Mouse (Mus musculus) heart, embryonic 10.5 days (tissue): Measurements from ENCODE around the gene St7. TPM values are rescaled to one million over a fixed set of nuclear protein-coding genes. Genes with fewer than 3 reads are reported as not detected.

ENCODE experiments used
- DNase-seq: peaks from one replicate; pipeline ENCODE4 v3.0.0-alpha.2; 2017; ENCODE audit warnings: low spot score
- H3K27ac ChIP-seq: fragments of 300-500 bp; sonication (generic); 2 replicates; pipeline ENCODE4 v1.5.1; 2016; ENCODE audit warnings: mild to moderate bottlenecking
- H3K27me3 ChIP-seq: fragments of 300-500 bp; sonication (generic); 2 replicates; pipeline ENCODE4 v1.6.1; 2016; ENCODE audit warnings: mild to moderate bottlenecking; ENCODE audit not compliant: poor library complexity, insufficient read depth, severe bottlenecking
- H3K36me3 ChIP-seq: fragments of 300-500 bp; sonication (generic); 2 replicates; pipeline ENCODE4 v1.6.1; 2016; ENCODE audit warnings: mild to moderate bottlenecking, moderate library complexity
- H3K4me1 ChIP-seq: fragments of 300-500 bp; sonication (generic); 2 replicates; pipeline ENCODE4 v1.6.1; 2016; ENCODE audit warnings: mild to moderate bottlenecking
- H3K4me3 ChIP-seq: fragments of 300-500 bp; sonication (generic); 2 replicates; pipeline ENCODE4 v1.5.1; 2016; ENCODE audit warnings: mild to moderate bottlenecking, moderate library complexity
- H3K9me3 ChIP-seq: fragments of 300-500 bp; sonication (generic); 2 replicates; pipeline ENCODE4 v1.6.1; 2016; ENCODE audit warnings: mild to moderate bottlenecking, moderate library complexity
- WGBS: fragments of 180-500 bp; shearing (Covaris S2); methylation state at CpG from one replicate; pipeline ENCODE4 v1.1.7; 2016; 5-methylcytosine and 5-hydroxymethylcytosine counted together
- polyA plus RNA-seq: library from polyadenylated mRNA; unstranded; fragments of >200 nt; fragmentation: Nextera tagmentation; extraction: Ambion mirVana; gene quantifications from 2 replicates; pipeline ENCODE4 v1.2.1, GENCODE M21; 2016

The St7 gene
- polyA plus RNA-seq, 1 experiment from 2014 or later = 24.0 TPM

DNA sequence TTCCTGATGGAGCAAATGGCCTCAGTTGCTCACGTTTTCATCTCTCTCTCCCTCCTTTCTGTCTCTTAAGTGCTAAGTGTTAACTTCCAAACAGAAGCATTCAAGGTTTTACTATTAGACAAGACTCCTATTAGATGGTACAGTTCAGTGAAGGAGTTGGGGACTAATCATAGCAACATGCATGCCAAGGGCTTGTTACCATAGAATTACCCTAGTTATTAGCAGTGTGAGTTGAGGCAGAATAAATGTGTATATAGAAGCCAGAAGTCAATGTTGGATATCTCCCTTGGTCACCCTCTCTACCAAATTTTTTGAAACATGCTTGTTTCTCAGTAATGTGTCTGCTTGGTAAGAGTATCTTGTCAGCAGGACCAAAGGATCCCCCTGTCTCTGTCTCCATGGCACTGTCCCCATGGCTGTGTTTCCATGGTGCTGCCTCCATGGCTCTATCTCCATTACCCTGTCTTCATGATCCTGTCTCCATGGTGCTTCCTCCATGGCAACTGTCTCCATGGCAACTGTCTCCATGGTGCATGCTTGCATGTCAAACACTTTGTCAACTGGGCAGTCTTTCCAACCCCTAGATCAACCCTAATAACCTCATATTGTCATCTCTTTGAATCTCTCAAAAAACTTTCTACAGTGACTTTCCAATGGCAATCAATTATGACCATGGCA, 275.9 kb downstream of the St7 start:
- Histone ChIP-seq H3K27me3 (no peaks in the 10 kb centered on the region), H3K36me3 (no peaks in the 10 kb centered on the region), H3K9me3 (no peaks in the 10 kb centered on the region), H3K27ac (no peak overlapping the region), H3K4me3 (no peak overlapping the region), H3K4me1 (0 out of 2 replicates have a peak, but pooled peaks cover 3% of the 10 kb centered on the region)
- DNase-seq = no peak
- 69% methylated on average over 1 of the region's 1 CpGs for WGBS

DNA sequence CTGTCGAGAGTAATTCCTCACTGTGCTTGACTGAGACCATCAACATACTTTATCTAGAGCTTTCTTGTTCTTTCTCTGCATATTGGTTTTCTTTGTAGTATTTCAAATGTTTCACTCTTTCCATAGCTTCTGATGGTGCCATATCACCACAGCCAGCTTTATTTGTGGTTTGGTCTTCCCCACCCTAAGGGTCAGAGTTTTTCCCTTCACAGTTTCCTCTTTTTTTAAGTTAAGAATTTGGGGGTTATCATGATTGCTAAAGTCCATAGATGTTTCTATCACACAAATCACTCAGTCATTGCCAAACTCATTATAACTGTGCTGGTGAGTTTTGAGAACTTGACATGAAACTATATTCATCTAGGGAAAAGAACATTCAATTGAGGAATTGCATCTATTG, 277.1 kb downstream of the St7 start:
- Histone ChIP-seq H3K4me1 (0 out of 2 replicates have a peak, but pooled peaks cover 3% of the 10 kb centered on the region), H3K27me3 (no peaks in the 10 kb centered on the region), H3K9me3 (no peaks in the 10 kb centered on the region), H3K27ac (no peak overlapping the region), H3K36me3 (no peaks in the 10 kb centered on the region), H3K4me3 (no peak overlapping the region)
- DNase-seq = no peak
- WGBS = 90% methylated on average over 1 of the region's 1 CpGs

DNA sequence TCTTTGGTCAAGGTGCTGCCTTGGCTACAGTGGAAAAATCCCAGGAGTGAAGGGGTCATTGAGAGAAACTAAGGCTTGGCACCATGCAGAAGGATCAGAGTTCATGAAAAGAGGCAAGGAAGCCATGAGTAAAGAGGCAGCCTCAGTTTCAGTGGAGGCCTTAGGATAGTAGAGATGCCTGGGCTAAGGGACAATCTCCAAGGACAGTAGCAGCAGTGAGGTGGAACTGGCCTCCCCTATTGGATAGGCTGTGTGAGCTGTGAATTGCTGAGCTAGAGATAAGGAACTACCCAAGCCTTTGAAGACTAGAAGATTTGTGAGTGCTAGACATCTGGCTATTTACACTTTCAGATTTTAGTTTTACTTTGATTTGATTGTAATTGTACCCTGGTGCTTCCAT, 278.7 kb downstream of the St7 start:
- H3K36me3 ChIP-seq = no peaks in the 10 kb centered on the region
- no peak for DNase-seq
- no peaks in the 10 kb centered on the region for H3K9me3 ChIP-seq
- 0 out of 2 replicates have a peak, but pooled peaks cover 3% of the 10 kb centered on the region for H3K4me1 ChIP-seq
- H3K27me3 ChIP-seq = no peaks in the 10 kb centered on the region
- H3K4me3 ChIP-seq = no peak overlapping the region
- no peak overlapping the region for H3K27ac ChIP-seq

DNA sequence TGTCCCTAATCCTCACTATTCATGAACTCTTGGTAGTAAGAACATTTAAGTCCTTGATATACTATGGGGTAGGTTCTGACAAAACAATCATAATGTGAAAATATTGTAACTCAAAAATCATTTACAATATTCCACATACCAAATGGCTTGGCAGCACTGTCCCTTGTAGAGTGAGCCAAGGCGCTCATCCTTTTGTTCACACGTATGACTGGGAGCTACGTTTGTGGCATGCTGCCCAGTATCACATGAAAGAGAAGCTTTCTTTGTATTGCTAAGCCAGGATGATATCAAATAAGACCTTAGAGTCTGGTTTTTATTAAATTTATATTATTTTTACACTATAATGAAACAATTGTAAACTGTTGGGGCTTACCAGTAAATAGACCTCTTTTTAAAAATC, 281.7 kb downstream of the St7 start:
- no peaks in the 10 kb centered on the region for H3K36me3 ChIP-seq
- no peak for DNase-seq
- H3K4me1 ChIP-seq = 0 out of 2 replicates have a peak, but pooled peaks cover 3% of the 10 kb centered on the region
- 88% methylated on average over 3 of the region's 3 CpGs for WGBS
- H3K27ac ChIP-seq = no peak overlapping the region
- H3K9me3 ChIP-seq = no peaks in the 10 kb centered on the region
- no peak overlapping the region for H3K4me3 ChIP-seq
- no peaks in the 10 kb centered on the region for H3K27me3 ChIP-seq

GRCm38 (mm10) chr6:17977165-17977564, 284.4 kb downstream of the St7 start:
- H3K9me3 ChIP-seq = no peaks in the 10 kb centered on the region
- H3K27me3 ChIP-seq = no peaks in the 10 kb centered on the region
- H3K27ac ChIP-seq = no peak overlapping the region
- no peaks in the 10 kb centered on the region for H3K4me1 ChIP-seq
- 66% methylated on average over 1 of the region's 1 CpGs for WGBS
- no peak for DNase-seq
- no peak overlapping the region for H3K4me3 ChIP-seq
- no peaks in the 10 kb centered on the region for H3K36me3 ChIP-seq

DNA sequence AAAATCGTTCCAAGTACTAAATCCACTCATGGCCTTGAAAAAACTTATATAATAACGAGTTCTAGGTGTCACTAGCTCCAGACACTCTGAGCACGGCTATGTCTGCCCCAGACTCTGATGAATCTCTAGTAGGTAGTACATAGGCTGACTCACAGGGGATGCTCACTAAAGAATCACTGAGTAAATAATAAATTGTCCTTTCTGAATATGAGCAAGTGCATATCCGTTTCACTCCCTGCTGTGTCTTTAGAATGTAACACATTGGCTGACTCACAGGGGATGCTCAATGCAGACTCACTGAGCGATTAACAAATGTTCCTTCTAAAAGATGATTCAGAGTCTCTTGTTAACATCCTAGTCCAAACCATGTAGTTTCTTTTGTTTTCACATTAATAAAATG, 285.6 kb downstream of the St7 start:
- H3K36me3 ChIP-seq = no peaks in the 10 kb centered on the region
- 82% methylated on average over 5 of the region's 5 CpGs for WGBS
- DNase-seq = no peak
- H3K4me1 ChIP-seq = no peaks in the 10 kb centered on the region
- H3K9me3 ChIP-seq = no peaks in the 10 kb centered on the region
- no peaks in the 10 kb centered on the region for H3K27me3 ChIP-seq
- no peak overlapping the region for H3K4me3 ChIP-seq
- no peak overlapping the region for H3K27ac ChIP-seq

GRCm38 (mm10) chr6:17978881-17979280, 286.1 kb downstream of the St7 start:
- Histone ChIP-seq H3K27me3 (no peaks in the 10 kb centered on the region), H3K27ac (no peak overlapping the region), H3K9me3 (no peaks in the 10 kb centered on the region), H3K4me3 (no peak overlapping the region), H3K4me1 (no peaks in the 10 kb centered on the region), H3K36me3 (no peaks in the 10 kb centered on the region)
- WGBS = 83% methylated on average over 3 of the region's 3 CpGs
- no peak for DNase-seq

- Histone ChIP-seq H3K4me3 (no peak overlapping the region), H3K9me3 (no peaks in the 10 kb centered on the region), H3K27me3 (no peaks in the 10 kb centered on the region), H3K36me3 (no peaks in the 10 kb centered on the region), H3K27ac (no peak overlapping the region), H3K4me1 (no peaks in the 10 kb centered on the region)
- no peak for DNase-seq
- 80% methylated on average over 1 of the region's 1 CpGs for WGBS
Measured at GRCm38 (mm10) chr6:17979361-17979760, 286.6 kb downstream of the St7 start.

GRCm38 (mm10) chr6:17990173-17991028, 297.7 kb downstream of the St7 start:
- DNase-seq = no peak
- Histone ChIP-seq H3K9me3 (no peaks in the 10 kb centered on the region), H3K36me3 (no peaks in the 10 kb centered on the region), H3K27me3 (no peaks in the 10 kb centered on the region), H3K27ac (no peak overlapping the region), H3K4me3 (no peak overlapping the region), H3K4me1 (no peaks in the 10 kb centered on the region)
- 89% methylated on average over 9 of the region's 9 CpGs for WGBS

DNA sequence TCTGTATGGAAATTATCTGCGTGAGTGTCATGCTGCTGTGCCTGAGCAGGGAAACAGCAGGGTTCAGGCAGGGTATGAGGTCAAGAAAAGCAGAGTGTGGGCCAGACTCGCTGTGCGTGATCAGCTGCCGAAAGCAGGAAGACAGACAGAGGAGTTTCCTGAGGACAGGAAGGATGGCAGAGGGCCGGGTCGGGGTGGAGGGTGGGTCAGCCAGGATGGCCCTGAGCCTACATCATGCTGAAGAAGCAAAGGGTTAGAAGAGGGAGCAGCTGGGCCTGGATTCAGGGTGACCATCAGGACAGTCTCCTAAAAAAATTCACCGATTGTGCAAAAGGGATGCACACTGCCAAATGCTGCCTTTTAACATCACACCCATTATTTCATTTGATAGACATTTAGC, 298.9 kb downstream of the St7 start:
- 58% methylated on average over 7 of the region's 7 CpGs for WGBS
- no peak for DNase-seq
- Histone ChIP-seq H3K4me1 (no peaks in the 10 kb centered on the region), H3K4me3 (no peak overlapping the region), H3K36me3 (no peaks in the 10 kb centered on the region), H3K27ac (no peak overlapping the region), H3K9me3 (no peaks in the 10 kb centered on the region), H3K27me3 (no peaks in the 10 kb centered on the region)

Other genes with a start within 250 kb of the St7 start
- 1.6 and 3.5 TPM in 2 replicates for gene Met, start 229.1 kb upstream of the St7 start, polyA plus RNA-seq
- 201 and 220 TPM in 2 replicates for gene Capza2, start 56.7 kb upstream of the St7 start, polyA plus RNA-seq